Mouse (Mus musculus) kidney, adult 2 months (tissue): ENCODE results near the gene Anks1.
A peak's percentile ranks its signal among the peaks of the same experiment; 100 is the strongest.

Experiments
- CTCF ChIP-seq: fragments of 200-500 bp; conservative IDR thresholded peaks from 2 replicates; pipeline ENCODE4 v1.5.1; 2011; ENCODE audit warnings: low read depth, mild to moderate bottlenecking, control low read depth, low read length, moderate library complexity, mixed read lengths; ENCODE audit not compliant: insufficient read depth, insufficient read length
- POLR2A ChIP-seq: fragments of 200-500 bp; IDR thresholded peaks from one replicate; pipeline ENCODE4 v1.6.1; 2011; ENCODE audit warnings: low read depth, low read length, control low read depth

DNA sequence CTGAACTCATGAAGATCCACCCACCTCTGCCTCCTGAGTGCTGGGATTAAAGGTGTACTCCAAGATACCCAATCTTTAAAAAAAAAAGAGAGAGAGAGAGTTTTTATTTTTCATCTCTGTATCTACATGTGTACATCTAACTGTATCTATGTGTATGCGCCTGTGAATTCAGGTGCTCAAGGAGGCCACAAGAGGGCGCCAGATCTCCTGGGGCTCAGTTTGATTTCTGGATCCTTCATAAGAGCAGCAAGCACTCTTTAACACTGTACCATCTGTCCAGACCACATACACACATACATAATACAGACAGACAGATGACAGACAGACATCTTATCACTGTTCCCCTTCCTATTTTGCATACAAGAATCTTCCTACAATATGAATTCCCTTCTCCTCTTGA, 183.2 kb downstream of the Anks1 start:
- TF ChIP-seq POLR2A = no peak
- TF ChIP-seq CTCF = 0 out of 2 replicates have a peak, but pooled peaks have one; percentile 28
